Mouse (Mus musculus) spleen, adult 12 weeks (tissue): Measurements from ENCODE around the gene Gltp.

Experiments
- DNase-seq: peaks from one replicate; pipeline ENCODE4 v3.0.0; 2022; ENCODE audit warnings: low spot score

The Gltp gene

GRCm38 (mm10) chr5:114702403-114703392 lies 11.9 kb upstream of the Gltp start:
- DNase-seq: no peak

- DNase-seq: no peak
Observed at GRCm38 (mm10) chr5:114699015-114699414, 8.2 kb upstream of the Gltp start.

- no peak for DNase-seq
Observed at GRCm38 (mm10) chr5:114698044-114698746, 7.4 kb upstream of the Gltp start.

GRCm38 (mm10) chr5:114696939-114697338 lies 6.2 kb upstream of the Gltp start:
- DNase-seq: no peak

GRCm38 (mm10) chr5:114695775-114696174 lies 5.0 kb upstream of the Gltp start:
- DNase-seq: no peak

- DNase-seq: peak; percentile 36
Observed at GRCm38 (mm10) chr5:114689700-114690366, 951 bp downstream of the Gltp start.

GRCm38 (mm10) chr5:114688703-114689102 lies 2.1 kb downstream of the Gltp start:
- DNase-seq: no peak

GRCm38 (mm10) chr5:114687901-114688300 lies 2.9 kb downstream of the Gltp start:
- no peak for DNase-seq

GRCm38 (mm10) chr5:114686726-114687210 lies 4.0 kb downstream of the Gltp start:
- DNase-seq: no peak

- no peak for DNase-seq
Observed at GRCm38 (mm10) chr5:114685986-114686385, 4.8 kb downstream of the Gltp start.

- no peak for DNase-seq
Observed at GRCm38 (mm10) chr5:114681717-114682116, 9.1 kb downstream of the Gltp start.

- no peak for DNase-seq
Observed at GRCm38 (mm10) chr5:114680676-114681285, 10.0 kb downstream of the Gltp start.

- no peak for DNase-seq
Observed at GRCm38 (mm10) chr5:114679841-114680591, 10.8 kb downstream of the Gltp start.

GRCm38 (mm10) chr5:114674594-114674993 lies 16.2 kb downstream of the Gltp start:
- DNase-seq: no peak

- no peak for DNase-seq
Observed at GRCm38 (mm10) chr5:114673114-114673513, 17.7 kb downstream of the Gltp start.

GRCm38 (mm10) chr5:114669014-114669413 lies 21.8 kb downstream of the Gltp start:
- DNase-seq: no peak

GRCm38 (mm10) chr5:114667228-114667856 lies 23.4 kb downstream of the Gltp start:
- peak; percentile 99 for DNase-seq

- DNase-seq: no peak
Observed at GRCm38 (mm10) chr5:114666659-114667058, 24.1 kb downstream of the Gltp start.

GRCm38 (mm10) chr5:114664750-114665149 lies 26.0 kb downstream of the Gltp start:
- DNase-seq: no peak

GRCm38 (mm10) chr5:114664139-114664538 lies 26.6 kb downstream of the Gltp start:
- no peak for DNase-seq

- DNase-seq: no peak
Observed at GRCm38 (mm10) chr5:114661029-114661428, 29.8 kb downstream of the Gltp start.
